Mouse (Mus musculus) bone marrow, adult 2 months (tissue): Measurements from ENCODE around the gene Mob3a.

Experiments used
- CTCF ChIP-seq: fragments of 200-500 bp; IDR thresholded peaks from 2 replicates; pipeline ENCODE4 v1.5.1; 2011; ENCODE audit warnings: low read length, control low read depth; ENCODE audit not compliant: control insufficient read depth, insufficient read depth
- POLR2A ChIP-seq: fragments of 200-500 bp; IDR thresholded peaks from 2 replicates; pipeline ENCODE4 v1.6.1; 2011; ENCODE audit warnings: low read depth, mild to moderate bottlenecking, control low read depth, low read length, borderline replicate concordance; ENCODE audit not compliant: control insufficient read depth

- TF ChIP-seq CTCF (peak; percentile 73), POLR2A (no peak)
Measured at GRCm38 (mm10) chr10:80687850-80688249, 13.9 kb downstream of the Mob3a start.
